Mouse (Mus musculus): ENCODE data around the gene Shld1.

The Shld1 gene

DNA sequence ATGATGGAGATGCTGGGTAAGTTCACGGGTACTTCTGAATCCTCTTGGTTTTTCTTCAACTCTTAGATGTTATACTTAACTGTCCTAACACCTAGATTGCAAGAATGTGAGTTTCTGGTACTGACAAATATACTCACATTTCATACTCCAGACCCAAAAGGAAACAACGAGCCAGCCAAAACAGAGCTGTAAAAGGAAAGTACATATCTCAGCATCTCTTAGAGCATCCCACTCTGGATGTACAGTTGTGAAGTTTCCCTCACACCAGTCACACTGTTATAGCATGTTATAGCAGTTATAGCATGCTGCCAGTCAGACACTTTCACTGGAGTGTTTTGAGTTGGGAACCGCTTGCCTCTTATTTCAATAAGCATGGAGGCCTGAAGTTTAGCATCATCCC lies 14.6 kb upstream of the Shld1 start:
- TF ChIP-seq GATA4 (IDR thresholded peaks at IDR 0.05; ENCODE audit: insufficient replicate concordance, low read length) = no peak

DNA sequence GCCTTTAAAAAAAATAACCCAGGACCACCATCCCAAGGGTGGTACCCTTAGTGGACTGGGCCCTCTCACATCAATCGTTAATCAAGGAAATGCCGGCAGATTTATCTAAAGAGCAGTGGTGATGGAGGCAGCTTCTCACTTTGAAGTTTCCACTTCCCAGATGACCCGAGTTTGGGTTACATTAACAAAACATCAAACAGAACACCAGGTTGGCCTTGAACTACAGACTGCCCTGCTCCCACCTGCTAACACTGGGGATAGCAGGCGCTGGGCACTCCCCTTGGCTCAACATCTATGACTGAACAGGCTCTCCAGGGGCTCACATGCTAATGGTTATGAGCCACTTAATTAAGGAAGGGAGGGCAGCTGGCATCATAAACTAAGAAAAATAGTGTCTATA lies 10.6 kb upstream of the Shld1 start:
- TF ChIP-seq GATA4 (IDR thresholded peaks at IDR 0.05; ENCODE audit: insufficient replicate concordance, low read length) = no peak

DNA sequence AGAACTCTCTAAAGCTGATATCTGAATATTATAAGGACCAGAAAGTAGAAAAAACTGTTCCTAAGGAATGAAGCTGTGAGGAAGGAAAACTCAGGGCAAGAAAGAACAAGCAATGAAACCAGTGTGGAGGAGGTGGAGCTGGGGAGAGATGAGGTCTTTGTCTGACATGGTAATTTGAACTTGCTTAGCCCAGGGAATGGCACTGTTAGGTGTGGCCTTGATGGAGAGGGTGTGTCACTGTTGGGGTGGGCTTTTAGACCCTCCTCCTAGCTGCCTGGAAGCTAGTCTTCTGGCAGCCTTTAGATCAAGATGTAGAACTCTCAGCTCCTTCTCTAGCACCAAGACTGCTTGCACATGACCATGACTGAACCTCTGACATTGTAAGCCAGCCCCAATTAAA lies 1.7 kb upstream of the Shld1 start:
- no peak for TF ChIP-seq GATA4 (IDR thresholded peaks at IDR 0.05; ENCODE audit: insufficient replicate concordance, low read length)

GRCm38 (mm10) chr2:132688611-132689021 lies 1.9 kb downstream of the Shld1 start:
- TF ChIP-seq GATA4 (IDR thresholded peaks at IDR 0.05; ENCODE audit: insufficient replicate concordance, low read length) = no peak

DNA sequence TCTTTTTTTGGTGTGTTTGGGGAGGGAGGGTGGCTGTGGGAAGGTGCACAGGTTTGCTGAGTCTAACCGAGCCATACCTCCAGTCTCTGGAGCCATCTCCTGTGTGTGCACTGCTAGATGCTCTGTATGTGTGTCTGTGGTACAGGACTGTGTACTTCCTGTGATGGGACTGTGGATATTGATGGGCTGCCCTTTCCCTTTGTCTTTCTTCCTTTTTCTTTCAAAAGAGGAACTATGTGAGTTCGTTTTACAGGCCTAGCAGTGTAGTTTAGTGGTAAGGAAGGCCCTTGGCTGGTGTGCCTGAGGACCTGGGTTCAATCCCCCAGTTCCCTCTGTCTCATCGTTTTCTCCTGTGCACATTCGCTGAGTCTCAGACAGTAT lies 2.4 kb downstream of the Shld1 start:
- no peak for TF ChIP-seq GATA4 (IDR thresholded peaks at IDR 0.05; ENCODE audit: insufficient replicate concordance, low read length)

DNA sequence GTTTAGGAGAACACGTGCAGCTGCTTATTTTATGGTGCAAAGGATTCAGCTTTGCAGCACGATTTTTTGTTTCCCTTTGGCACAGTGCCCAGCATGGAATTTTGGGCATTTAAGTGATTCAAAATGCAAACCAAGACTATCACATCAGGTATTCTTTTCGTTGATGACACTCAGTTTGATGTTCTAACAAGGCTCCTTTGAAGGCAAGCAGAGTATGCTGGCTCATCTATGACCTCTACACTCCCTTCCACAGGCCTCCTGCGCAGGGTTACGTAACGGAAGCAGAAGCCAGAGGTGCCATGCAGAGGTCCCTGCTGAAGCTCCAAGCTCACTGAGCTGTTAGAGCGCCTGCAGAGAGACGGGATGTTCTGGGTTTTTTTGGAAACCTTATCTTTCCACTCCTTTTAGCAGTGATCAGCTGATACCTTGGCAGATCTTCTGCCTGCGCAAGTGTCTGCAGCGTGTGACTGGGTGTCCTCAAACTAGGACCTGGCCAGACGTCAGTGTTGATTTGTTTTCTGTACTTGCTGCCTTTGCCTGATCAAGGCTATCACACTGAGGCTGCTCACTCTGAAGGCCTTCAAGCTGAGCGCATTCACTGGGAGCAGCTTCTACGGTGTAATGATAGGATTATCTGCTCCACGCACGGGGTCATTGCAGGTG lies 3.0 kb downstream of the Shld1 start:
- TF ChIP-seq GATA4 (IDR thresholded peaks at IDR 0.05; ENCODE audit: insufficient replicate concordance, low read length) = peak; percentile 81; the same call in 1 of the 2 replicates

DNA sequence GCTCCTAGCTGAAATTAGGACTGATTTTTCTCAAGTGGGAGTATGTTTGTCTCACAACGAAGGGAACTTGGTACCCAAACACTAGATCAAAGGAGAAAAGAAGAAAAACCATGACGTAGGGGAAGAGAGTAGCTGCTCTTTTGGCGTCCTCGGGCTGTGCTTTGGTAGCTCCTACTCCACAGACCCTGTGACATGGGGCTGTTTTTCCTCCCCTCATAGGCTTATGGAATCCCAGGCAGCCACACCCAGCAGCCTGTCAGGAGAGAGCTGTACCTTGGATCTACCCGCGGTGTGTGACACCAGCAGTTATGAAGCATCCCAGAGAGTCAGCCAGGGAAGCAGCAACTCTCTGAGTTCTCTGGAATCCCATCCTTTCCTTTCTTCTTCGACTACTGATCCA lies 5.0 kb downstream of the Shld1 start:
- TF ChIP-seq GATA4 (IDR thresholded peaks at IDR 0.05; ENCODE audit: insufficient replicate concordance, low read length) = no peak

GRCm38 (mm10) chr2:132692320-132692719 lies 5.6 kb downstream of the Shld1 start:
- TF ChIP-seq GATA4 (IDR thresholded peaks at IDR 0.05; ENCODE audit: insufficient replicate concordance, low read length) = no peak

DNA sequence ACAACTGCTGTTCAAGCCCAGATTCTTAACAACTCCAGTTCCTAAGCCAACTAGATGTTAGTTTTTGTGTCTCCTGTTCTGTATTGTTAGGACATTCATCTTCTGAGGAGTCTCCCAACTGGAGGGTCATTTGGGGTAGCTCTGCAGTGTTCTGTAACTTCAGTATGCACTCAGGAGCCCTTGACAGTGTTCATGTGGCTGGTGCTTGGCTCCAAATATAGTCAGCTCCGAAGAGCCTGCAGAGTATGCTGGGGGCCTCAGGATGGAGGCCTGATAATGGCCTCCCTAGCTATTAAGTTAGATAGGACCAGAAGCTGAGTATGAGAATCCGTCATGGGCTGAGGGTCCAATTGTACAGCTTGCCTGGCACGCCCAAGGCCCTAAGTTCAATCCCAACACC lies 7.2 kb downstream of the Shld1 start:
- no peak for TF ChIP-seq GATA4 (IDR thresholded peaks at IDR 0.05; ENCODE audit: insufficient replicate concordance, low read length)

DNA sequence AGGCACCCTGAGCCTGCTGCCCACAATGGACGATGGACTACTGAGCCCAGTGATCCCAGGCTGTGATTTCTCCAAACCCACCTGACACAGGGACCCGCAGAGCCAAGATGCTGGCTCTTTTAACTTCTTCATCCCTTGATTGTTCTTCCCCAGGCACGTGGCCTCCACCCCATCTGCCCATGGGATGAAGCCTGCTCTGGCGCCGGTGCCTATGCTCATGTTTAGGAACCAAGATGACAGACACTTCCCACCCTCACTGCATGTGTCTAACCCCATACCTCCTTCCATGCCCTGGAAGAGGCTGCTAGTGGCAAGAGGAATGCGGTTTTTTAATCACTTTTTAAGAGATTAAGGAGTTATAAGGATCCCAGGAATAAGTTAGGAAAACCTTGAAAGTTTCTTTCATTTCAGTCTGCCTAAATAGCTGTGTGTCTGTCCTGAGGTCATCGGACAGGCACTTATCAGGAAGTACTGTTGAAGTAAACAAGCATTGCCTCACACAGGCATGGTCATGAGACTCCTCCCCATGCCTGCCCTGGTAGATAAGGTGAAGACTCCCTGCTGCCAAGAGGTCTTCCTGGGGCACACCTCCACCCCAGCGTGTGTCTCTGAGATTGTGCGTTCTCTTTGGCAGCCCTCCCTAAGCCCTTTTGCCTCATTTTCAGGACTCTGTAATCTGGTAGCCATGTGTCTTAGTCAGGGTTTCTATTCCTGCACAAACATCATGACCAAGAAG lies 8.8 kb downstream of the Shld1 start:
- TF ChIP-seq GATA4 (IDR thresholded peaks at IDR 0.05; ENCODE audit: insufficient replicate concordance, low read length) = peak; percentile 99

DNA sequence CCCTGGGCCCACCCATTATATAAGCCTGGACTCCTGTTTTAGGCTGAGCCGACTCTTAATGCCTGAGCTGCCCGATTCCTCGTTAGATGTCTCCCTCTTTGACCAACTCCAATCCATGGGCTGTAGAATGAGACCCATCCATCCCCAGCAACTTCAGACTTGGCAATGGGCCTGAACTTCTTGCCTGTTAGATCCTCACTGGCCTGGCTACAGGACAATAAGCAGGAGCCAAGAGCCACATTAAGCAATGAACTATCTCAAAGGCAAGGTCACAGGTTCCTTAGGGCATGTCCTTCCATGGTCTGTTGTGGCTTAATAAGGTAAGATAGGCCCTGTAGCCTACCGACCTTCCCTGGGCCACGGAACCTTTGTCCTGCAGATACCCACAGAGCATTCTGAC lies 9.8 kb downstream of the Shld1 start:
- TF ChIP-seq GATA4 (IDR thresholded peaks at IDR 0.05; ENCODE audit: insufficient replicate concordance, low read length) = no peak

DNA sequence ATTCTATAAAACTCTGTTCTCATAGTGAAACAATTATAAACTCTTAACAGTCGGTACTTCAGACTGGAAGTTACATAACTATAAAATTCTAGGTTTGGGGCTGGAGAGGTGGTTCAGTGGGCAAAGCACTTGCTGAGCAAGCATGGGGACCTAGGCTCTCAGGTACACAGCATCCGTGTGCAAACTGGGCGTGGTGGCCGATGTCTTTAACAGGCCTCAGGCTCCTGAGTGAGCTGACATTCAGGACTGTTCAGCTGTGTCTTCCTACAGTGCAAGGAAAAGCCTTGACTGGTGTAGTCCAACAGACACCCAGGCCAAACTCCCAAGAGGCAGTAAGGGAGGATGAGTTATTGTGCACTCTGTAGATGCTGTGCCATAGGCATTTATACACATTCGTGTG lies 10.5 kb downstream of the Shld1 start:
- TF ChIP-seq GATA4 (IDR thresholded peaks at IDR 0.05; ENCODE audit: insufficient replicate concordance, low read length) = no peak

DNA sequence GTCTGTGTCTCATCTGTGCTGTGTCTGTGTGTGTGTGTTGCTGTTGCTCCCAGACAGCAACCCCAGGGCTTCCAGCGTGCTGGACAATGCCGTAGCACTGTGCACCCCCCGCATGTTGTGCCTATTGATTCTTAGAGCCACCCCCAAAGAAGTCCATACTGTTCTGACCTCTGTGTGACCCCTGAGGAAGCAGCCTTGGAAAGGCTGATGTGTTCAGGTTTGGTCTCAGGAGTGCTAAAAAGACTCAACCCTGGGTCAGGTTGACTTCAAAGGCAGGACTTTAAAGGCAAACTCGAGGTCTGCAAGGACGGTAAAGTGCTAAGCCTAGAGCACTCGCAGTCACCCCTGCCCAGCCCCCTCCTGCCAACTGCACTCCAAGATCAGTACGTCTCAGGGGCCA lies 11.0 kb downstream of the Shld1 start:
- no peak for TF ChIP-seq GATA4 (IDR thresholded peaks at IDR 0.05; ENCODE audit: insufficient replicate concordance, low read length)

DNA sequence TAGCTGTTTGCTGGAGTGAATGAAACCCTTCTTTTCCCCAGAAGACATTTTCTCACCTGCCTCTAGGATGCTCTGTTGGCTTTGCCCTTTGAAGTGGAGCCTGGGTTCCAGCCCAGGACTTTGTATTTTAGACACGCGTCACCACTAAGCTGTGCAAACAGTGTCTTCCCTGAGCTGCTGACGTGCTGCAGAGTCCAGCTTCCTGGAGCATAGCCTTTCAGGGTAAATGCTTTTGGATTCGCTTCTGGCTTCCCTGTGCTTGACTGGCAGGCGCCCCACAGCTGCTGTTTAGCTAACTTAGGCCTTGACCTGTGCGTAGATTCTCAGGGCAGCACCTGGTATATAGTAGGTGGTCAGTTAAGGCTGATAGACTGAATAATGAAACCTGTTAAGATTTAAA lies 11.7 kb downstream of the Shld1 start:
- TF ChIP-seq GATA4 (IDR thresholded peaks at IDR 0.05; ENCODE audit: insufficient replicate concordance, low read length) = no peak

GRCm38 (mm10) chr2:132700921-132701320 lies 14.2 kb downstream of the Shld1 start:
- TF ChIP-seq GATA4 (IDR thresholded peaks at IDR 0.05; ENCODE audit: insufficient replicate concordance, low read length) = no peak

DNA sequence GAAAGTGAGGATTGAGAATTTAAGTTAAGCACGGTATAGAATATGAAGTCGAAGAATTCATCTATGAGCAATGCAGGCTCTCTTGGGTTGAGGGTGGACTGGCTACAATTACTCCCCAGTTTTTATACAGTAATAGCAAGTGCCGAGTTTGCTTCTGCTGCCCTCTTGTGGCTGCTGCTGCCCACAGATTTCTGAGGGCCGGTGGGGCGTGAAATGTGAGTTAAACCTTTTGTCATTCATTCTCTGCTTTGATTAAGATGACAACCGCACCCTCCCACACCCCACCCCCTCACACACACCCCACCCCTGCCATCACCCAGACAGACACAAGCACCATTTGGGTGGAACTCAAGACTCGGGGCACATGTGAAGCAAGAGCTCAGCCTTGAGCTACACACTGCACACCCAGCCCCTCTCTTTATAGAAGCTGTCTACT lies 14.7 kb downstream of the Shld1 start:
- TF ChIP-seq GATA4 (IDR thresholded peaks at IDR 0.05; ENCODE audit: insufficient replicate concordance, low read length) = no peak
